Mouse (Mus musculus): ENCODE measurements around the gene Trcg1.

The Trcg1 gene

GRCm38 (mm10) chr9:57265125-57265524 is 28.8 kb downstream of the Trcg1 start:
- no peak for DNase-seq

DNA sequence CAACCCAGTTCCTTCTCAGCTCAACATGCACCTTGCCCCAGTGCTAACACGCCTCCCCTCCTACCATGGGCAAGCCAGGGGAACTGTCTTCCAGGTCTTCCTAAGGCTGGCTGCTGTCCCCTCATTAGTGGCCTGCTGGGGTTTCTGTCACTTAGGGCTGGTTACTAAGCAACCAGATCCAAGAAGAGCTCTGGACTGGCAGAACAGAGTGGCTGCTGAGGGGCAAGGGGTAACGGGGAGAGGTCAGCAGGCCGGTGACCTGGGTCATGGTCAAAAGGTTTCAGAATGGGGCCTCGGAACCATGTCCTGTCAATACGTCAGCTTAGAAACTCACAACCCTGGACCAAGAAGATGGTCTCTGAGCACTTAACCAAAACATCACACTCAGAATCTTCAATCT is 31.1 kb downstream of the Trcg1 start:
- no peak for DNase-seq

DNA sequence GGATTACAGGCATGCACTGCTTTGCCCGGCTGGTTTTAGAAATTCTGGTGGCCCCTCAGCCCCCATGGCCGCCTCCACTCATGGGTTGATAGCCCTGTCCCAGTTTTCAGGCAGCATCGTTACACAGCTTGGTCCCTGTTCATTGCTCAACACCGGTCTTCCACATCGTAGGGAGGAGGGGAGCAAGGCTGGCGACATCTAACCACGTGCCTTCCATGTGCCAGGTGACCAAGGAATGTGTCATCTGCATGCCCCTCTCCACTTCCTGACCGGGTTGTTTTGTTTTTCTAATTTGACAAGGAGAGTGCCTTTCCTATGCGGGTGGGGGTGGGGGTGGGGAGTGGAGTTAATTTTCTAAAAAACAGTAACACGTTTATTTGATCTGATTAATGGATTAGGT is 31.7 kb downstream of the Trcg1 start:
- DNase-seq: no peak

- DNase-seq: no peak
These were observed 32.2 kb downstream of the Trcg1 start for GRCm38 (mm10) chr9:57268575-57268974.

DNA sequence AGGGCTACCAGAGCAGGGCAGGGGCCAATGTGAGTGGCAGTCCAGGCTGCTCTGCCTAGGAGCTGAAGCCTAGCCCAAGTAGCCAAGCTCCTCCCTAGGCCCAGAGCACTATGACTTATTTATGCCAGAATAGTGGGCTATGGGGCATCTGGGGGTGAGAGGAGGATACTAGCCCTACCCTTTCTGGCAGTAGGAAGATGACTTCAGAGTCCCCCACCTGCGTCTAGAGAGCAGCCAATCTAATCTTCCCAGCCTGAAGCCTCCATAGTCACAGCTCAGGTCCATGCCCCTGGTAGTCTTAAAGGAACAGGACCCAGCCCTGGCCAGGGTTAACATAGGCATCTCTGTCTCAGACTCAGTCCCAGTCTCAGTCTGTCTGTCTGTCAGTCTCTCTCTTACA is 33.0 kb downstream of the Trcg1 start:
- no peak for DNase-seq

GRCm38 (mm10) chr9:57270399-57270798 is 34.0 kb downstream of the Trcg1 start:
- DNase-seq: no peak

DNA sequence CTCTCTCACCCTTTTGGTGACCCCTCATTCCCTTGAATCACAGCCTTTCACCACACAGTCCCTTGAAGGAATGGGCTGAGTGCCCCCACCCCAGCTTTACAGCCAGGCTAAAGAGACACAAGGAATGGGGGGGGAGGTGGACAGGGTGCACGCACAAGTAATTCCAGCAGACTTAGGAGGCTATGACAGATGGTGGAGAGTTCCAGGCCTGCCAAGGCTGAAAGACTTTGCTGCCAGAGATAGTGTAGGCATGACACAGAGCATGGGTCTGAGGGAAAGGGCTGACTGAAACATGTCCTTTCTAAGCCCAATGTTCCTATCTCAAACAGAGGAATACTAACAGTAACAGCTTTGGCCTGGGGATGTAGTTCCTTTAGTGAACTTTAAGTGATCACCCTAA is 34.7 kb downstream of the Trcg1 start:
- DNase-seq: no peak

GRCm38 (mm10) chr9:57271837-57272562 is 35.6 kb downstream of the Trcg1 start:
- DNase-seq: no peak

DNA sequence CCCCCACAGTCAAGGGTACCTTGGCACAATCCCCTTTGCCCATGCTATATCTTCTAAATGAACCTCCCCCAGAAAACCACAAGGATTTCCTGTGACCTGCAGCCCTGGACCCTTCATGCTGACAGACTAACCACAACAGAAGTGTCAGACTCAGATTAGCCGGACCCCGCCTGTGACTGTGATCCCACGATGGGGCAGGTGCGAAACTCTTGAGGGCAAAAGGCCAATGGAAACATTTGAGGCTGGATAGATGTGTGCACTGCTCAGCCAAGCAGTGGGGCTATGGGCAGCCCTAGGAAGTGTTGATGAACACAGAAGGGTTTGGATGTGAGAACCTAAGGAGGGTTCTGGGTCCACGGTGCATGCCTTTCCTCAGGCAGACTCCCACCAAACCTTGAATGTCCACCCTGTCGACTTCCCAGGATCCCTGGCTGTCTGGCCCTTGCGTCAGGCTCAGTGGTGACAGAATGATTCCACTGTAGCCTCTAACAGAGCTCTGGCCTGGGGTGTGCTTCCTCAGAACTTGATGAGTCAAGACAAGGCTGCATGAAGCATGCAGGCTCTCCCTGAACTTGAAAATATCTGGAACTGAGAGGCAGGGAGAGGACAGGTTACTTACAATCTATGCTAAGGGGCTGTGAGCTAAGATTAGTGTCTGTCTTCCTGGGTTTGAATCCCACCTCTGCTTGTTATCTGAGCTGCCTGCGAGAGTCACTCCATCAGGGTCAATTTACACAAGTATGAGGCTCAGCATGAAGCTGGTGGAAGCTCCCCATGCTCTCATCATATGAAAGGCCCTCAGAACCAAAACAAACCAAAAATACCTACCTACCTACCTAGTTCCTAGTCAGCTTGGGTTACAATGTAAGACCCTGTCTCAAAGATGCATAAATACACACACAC is 36.8 kb downstream of the Trcg1 start:
- DNase-seq: no peak

- DNase-seq: peak; percentile 35
These were observed 37.6 kb downstream of the Trcg1 start for GRCm38 (mm10) chr9:57273805-57274494.

DNA sequence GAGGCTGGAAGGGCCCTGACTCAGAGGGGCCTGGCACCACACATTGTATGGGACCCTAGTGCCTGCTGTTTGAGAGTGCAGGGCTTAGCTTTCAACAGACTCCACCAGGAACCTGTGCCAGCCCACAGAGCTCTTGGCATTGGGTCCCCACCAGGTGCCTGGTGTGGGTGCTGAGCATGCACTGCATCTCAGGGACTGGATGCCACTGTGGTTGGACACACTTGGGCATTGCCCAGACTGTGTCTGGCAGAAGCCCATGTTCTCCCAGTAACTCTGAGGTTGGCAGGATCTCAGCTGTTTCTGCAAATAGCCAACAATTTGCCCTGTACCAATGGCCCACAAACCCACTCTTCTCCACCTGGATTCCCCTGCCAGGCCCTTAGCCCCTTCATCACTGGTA is 40.0 kb downstream of the Trcg1 start:
- DNase-seq: no peak

GRCm38 (mm10) chr9:57278268-57278667 is 41.9 kb downstream of the Trcg1 start:
- no peak for DNase-seq

- DNase-seq: no peak
These were observed 43.1 kb downstream of the Trcg1 start for GRCm38 (mm10) chr9:57279441-57279840.

- peak; percentile 50 for DNase-seq
These were observed 45.2 kb downstream of the Trcg1 start for GRCm38 (mm10) chr9:57281549-57281948.

DNA sequence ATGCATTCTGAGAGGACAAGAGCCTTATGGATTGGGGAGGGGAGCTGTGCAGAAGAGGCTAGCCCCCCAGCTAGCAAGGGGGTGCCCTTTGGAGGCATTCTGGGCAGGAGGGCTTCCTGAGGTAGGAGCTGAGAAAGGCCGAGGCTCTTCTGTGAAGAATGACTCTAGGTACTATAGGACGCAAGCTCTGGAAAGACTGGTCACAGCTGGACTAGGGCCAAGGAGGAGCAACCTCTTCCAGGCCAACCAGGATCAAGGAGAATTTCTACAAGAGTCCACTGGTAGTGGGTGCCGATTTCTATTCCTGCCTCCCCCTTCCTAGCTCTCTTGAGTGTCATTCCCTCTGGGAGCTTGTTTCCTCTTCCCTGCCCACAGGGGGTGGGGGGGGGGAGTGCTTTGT is 46.3 kb downstream of the Trcg1 start:
- no peak for DNase-seq

GRCm38 (mm10) chr9:57283311-57283710 is 47.0 kb downstream of the Trcg1 start:
- no peak for DNase-seq

GRCm38 (mm10) chr9:57287183-57287582 is 50.8 kb downstream of the Trcg1 start:
- no peak for DNase-seq

DNA sequence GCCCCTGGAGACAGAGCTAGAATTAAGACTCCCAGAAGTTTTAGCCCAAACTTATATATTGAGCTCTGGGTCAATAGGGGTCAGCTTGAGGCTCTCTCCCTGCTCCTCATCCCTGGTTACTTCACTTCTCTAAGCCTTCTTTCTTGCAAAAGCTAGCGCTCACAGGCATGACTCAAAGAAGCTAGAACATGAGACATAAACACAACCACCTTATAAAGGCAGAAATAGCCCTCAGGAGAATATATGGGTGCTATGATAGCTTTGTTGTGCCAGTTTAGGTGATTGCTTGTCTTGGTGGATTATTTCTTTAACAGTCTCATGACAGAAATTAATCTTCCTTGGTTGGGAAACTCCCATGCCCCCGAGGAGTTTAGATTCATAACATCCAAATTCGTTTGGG is 58.5 kb downstream of the Trcg1 start:
- DNase-seq: no peak

DNA sequence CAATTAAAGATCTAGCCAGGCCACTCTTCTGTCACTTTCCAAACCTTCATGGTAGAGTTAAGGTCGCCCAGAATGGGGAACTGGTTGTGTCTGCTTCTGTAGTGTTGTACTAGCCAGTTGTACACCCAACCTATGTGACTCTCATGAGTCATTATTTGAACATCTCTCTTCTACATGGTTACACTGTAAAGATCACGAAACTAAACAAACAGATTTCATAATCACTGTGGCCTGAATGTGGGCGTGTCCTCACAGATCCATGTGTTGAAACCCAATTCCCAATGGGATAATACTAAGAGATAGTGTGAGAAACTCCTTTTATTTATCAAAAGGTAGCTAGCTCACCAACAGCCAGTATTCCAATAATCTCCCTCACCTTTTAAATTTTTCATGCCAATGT is 59.3 kb downstream of the Trcg1 start:
- DNase-seq: no peak

GRCm38 (mm10) chr9:57296277-57296676 is 59.9 kb downstream of the Trcg1 start:
- DNase-seq: no peak

DNA sequence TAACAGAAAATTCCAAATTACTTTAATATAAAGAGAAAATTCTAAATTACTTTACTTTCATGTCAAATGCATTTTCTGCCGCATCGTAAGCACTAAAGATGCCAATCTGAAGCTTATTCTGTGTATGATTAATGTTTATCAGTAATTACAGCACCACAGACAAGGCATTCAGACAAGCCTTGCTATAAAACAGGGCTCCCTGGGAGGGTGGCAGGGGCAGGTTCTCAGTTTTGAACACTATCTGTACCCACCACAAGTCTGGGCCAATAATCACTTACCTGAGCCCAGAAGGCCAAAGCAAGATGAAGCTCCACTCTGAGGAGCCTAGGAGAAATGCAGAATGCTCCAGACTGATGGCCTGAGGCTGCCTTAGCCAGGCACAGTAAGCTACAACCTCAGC is 61.6 kb downstream of the Trcg1 start:
- DNase-seq: no peak

Measured in kidney, postnatal 14 days (tissue).